ENCODE assay signal across 24 mouse cellular contexts in genomic region chr19:55523340-55523739, GRCm38 (mm10).
DNase-seq lines count a peak whose midpoint lies in the region; ATAC-seq and TF ChIP-seq lines count a peak whose summit lies in the region.
"Had no signal": no experiment of that assay in that cellular context is flagged by ENCODE, and none has a peak within 500 bp of the region (broad histone marks: within the 10 kb centered on the region; RNA-seq: fewer than 3 reads in every experiment).

No protein-coding gene starts in this region.

- no peaks in the 10 kb centered on the region for H3K36me3 ChIP-seq in heart, embryonic 10.5 days
- H3K36me3 ChIP-seq in heart, embryonic 11.5 days (ENCODE audit: control insufficient read depth, insufficient read depth, low read length) = no peaks in the 10 kb centered on the region
- H3K36me3 ChIP-seq: embryonic facial prominence, embryonic 12.5 days; forebrain, embryonic 15.5 days; heart, embryonic 15.5 days; liver, embryonic 12.5 days had no signal

- no peak for ATAC-seq in heart, embryonic 11.5 days (replicated peaks; ENCODE audit: insufficient number of reproducible peaks, low FRiP score, low TSS enrichment)
- ATAC-seq in inflammation-experienced regulatory T-cells, adult 6 months = no peak
- ATAC-seq: CD4-positive, CD25-positive, alpha-beta regulatory T cell, adult 4 months; forebrain, embryonic 15.5 days; hindbrain, postnatal 0 days; liver, embryonic 12.5 days; Patski had no signal

- H3K4me1 ChIP-seq in heart, embryonic 10.5 days = peaks cover 64% of the 10 kb centered on the region
- peaks cover 38% of the 10 kb centered on the region for H3K4me1 ChIP-seq in heart, embryonic 11.5 days (ENCODE audit: control insufficient read depth, insufficient read depth, low read length)
- H3K4me1 ChIP-seq: forebrain, embryonic 15.5 days had no signal

- no peak overlapping the region for H3K4me2 ChIP-seq in heart, embryonic 11.5 days
- H3K4me2 ChIP-seq: embryonic facial prominence, embryonic 12.5 days; forebrain, embryonic 15.5 days; heart, embryonic 15.5 days; liver, embryonic 12.5 days; lung, embryonic 14.5 days had no signal

- no peaks in the 10 kb centered on the region for H3K27me3 ChIP-seq in heart, embryonic 10.5 days (ENCODE audit: insufficient read depth, poor library complexity, severe bottlenecking)
- no peaks in the 10 kb centered on the region for H3K27me3 ChIP-seq in heart, embryonic 11.5 days (ENCODE audit: control insufficient read depth, insufficient read depth, low read length)
- H3K27me3 ChIP-seq: embryonic facial prominence, embryonic 12.5 days; forebrain, embryonic 15.5 days; heart, embryonic 15.5 days; liver, embryonic 12.5 days; Patski had no signal

- no peaks in the 10 kb centered on the region for H3K9me3 ChIP-seq in heart, embryonic 10.5 days
- no peaks in the 10 kb centered on the region for H3K9me3 ChIP-seq in heart, embryonic 11.5 days (replicated peaks; ENCODE audit: control insufficient read depth, low read length)
- H3K9me3 ChIP-seq: embryonic facial prominence, embryonic 12.5 days; forebrain, embryonic 15.5 days; heart, embryonic 15.5 days; liver, embryonic 12.5 days had no signal

- H3K4me3 ChIP-seq in heart, embryonic 10.5 days = no peak overlapping the region
- H3K4me3 ChIP-seq in heart, embryonic 11.5 days (ENCODE audit: low read depth, low read length) = no peak overlapping the region
- no peak overlapping the region for H3K4me3 ChIP-seq in left cerebral cortex, adult 2 months
- H3K4me3 ChIP-seq: embryonic facial prominence, embryonic 12.5 days; erythroblast, embryonic 14.5 days; forebrain, embryonic 15.5 days; gastrocnemius, adult 2 months; heart, embryonic 15.5 days; liver, embryonic 12.5 days had no signal

- no peak overlapping the region for H3K9ac ChIP-seq in heart, embryonic 11.5 days (ENCODE audit: low read depth, low read length)
- H3K9ac ChIP-seq: embryonic facial prominence, embryonic 12.5 days; forebrain, embryonic 15.5 days; heart, embryonic 15.5 days; liver, embryonic 12.5 days; lung, embryonic 14.5 days had no signal

- H3K27ac ChIP-seq in heart, embryonic 10.5 days = no peak overlapping the region
- no peak overlapping the region for H3K27ac ChIP-seq in heart, embryonic 11.5 days (ENCODE audit: low read depth, low read length)
- peak overlapping the region; percentile 49; the same call in 1 of the 2 replicates for H3K27ac ChIP-seq in left cerebral cortex, adult 2 months
- H3K27ac ChIP-seq: embryonic facial prominence, embryonic 12.5 days; forebrain, embryonic 15.5 days; gastrocnemius, adult 2 months; heart, embryonic 15.5 days; hindbrain, postnatal 0 days; liver, embryonic 12.5 days had no signal

- intact Hi-C loops in left cerebral cortex, postnatal 10 days (cut with DNase I) = no loop called here
- intact Hi-C loops in left cerebral cortex, adult 2 months (cut with DNase I) = loop anchor here (2.0 to 10.0 kb wide), 3 partner anchors 54 to 159 kb away; no protein-coding TSS in a partner anchor

- WGBS in heart, embryonic 10.5 days = 55% methylated on average over 9 of the region's 9 CpGs
- WGBS in heart, embryonic 11.5 days (ENCODE audit: insufficient replicate concordance) = 65% methylated on average over 9 of the region's 9 CpGs

- no peak for TF ChIP-seq CTCF in left cerebral cortex, adult 2 months (IDR thresholded peaks at IDR 0.05)

- DNase-seq in heart, embryonic 10.5 days (ENCODE audit: low spot score) = peak; percentile 75
- peak; percentile 76 to 90 for DNase-seq in left cerebral cortex, adult 18-20 months (ENCODE audit: low spot score in 2 of 2)
- no peak for DNase-seq in left cerebral cortex, postnatal 10 days (ENCODE audit: extremely low spot score in 1 of 2, low spot score in 2 of 2)
- DNase-seq in left cerebral cortex, adult 2 months (ENCODE audit: extremely low spot score in 1 of 2, low spot score in 2 of 2) = peak in 1 of 2 experiments; percentile 74
- DNase-seq in right cerebral cortex, postnatal 14 days = peak; percentile 32
- DNase-seq in ovary, postnatal 14 days (ENCODE audit: low spot score) = no peak
- DNase-seq: adrenal gland, adult 8-10 months; cerebellum, adult 9-10 months; gastrocnemius, adult 2 months; kidney, adult 8-10 months; kidney, postnatal 25 days; lung, embryonic 14.5 days; lung, postnatal 4 days; thymus, postnatal 14 days had no signal

Comparison
In these comparisons a context has a peak if more than half of its experiments do, and no peak if none do; other contexts are left out.
1. DNase-seq: peak in heart, embryonic 10.5 days (single experiment), left cerebral cortex, adult 18-20 months (2 of 2) and right cerebral cortex, postnatal 14 days (single experiment); none in left cerebral cortex, postnatal 10 days (0 of 2) and ovary, postnatal 14 days (single experiment).